ENCODE assay signal across 11 mouse cellular contexts in the genomic region with DNA sequence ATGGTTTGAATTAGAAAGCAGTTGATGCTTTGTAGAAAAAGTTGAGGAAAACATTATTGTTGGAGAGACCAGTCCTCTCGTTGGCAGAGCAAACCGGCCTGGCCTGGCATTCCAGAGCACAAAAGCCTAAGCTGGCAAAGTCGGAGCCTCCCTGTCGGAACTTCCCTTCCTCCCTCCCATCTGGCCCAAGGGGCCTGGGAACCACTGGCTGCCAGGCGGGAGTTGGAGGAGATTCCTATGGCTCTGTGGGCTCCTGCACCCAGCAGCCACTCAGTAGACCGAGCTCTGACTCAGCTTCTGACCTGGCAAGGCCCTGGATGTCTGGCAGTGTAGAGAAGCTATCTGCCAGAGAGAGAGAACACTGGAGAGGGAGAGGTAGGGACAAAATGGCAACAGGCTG. TPM values are rescaled to one million over a fixed set of nuclear protein-coding genes. Genes with fewer than 3 reads are reported as not detected.
DNase-seq lines count a peak whose midpoint lies in the region; ATAC-seq and TF ChIP-seq lines count a peak whose summit lies in the region.
"Had no signal": no experiment of that assay in that cellular context is flagged by ENCODE, and none has a peak within 500 bp of the region (broad histone marks: within the 10 kb centered on the region; RNA-seq: fewer than 3 reads in every experiment).

No protein-coding gene starts in this region.

- peak overlapping the region; percentile 37; the same call in 1 of the 2 replicates for H3K4me3 ChIP-seq in G1E (ENCODE audit: low read depth, low read length)
- no peak overlapping the region for H3K4me3 ChIP-seq in embryonic fibroblast, embryonic 13.5 days (ENCODE audit: insufficient read depth, low read length)
- no peak overlapping the region for H3K4me3 ChIP-seq in forebrain, embryonic 11.5 days (ENCODE audit: low read depth, low read length)
- no peak overlapping the region for H3K4me3 ChIP-seq in midbrain, embryonic 14.5 days (replicated peaks; ENCODE audit: low read depth, low read length)
- H3K4me3 ChIP-seq: neural tube, embryonic 13.5 days had no signal

- DNase-seq in 3134 (ENCODE audit: extremely low read depth, insufficient read length, low spot score) (peak; percentile 88), G1E (ENCODE audit: low spot score) (no peak)
- peak; percentile 58 to 70 for DNase-seq in layer of hippocampus, adult 8-10 months (ENCODE audit: low spot score in 2 of 2)
- no peak for DNase-seq in forebrain, embryonic 11.5 days (ENCODE audit: low spot score)
- no peak for DNase-seq in midbrain, embryonic 14.5 days

- peak overlapping the region; percentile 11; the same call in 1 of the 2 replicates for H3K27ac ChIP-seq in embryonic fibroblast, embryonic 13.5 days (ENCODE audit: insufficient read depth, low read length)
- no peak overlapping the region for H3K27ac ChIP-seq in forebrain, embryonic 11.5 days (ENCODE audit: low read depth, low read length)
- no peak overlapping the region for H3K27ac ChIP-seq in midbrain, embryonic 14.5 days (replicated peaks; ENCODE audit: low read depth, low read length)
- H3K27ac ChIP-seq: liver, embryonic 14.5 days; neural tube, embryonic 13.5 days had no signal

- no peak for TF ChIP-seq POLR2A in embryonic fibroblast, embryonic 13.5 days (IDR thresholded peaks at IDR 0.05; ENCODE audit: low read depth, low read length)

- no peak for ATAC-seq in G1E (ENCODE audit: extremely low read depth, insufficient number of reproducible peaks, low FRiP score, poor library complexity, severe bottlenecking)
- ATAC-seq in erythroid progenitor cell, adult 5-6 weeks (replicated peaks; ENCODE audit: low FRiP score, poor library complexity, severe bottlenecking) = no peak
- no peak for ATAC-seq in forebrain, embryonic 11.5 days (replicated peaks; ENCODE audit: low FRiP score)
- no peak for ATAC-seq in midbrain, embryonic 14.5 days (ENCODE audit: low FRiP score, low TSS enrichment)
- ATAC-seq: activated CD4-positive, CD25-positive, alpha-beta regulatory T cell, adult 4 months had no signal

- H3K36me3 ChIP-seq in G1E (replicated peaks) = no peaks in the 10 kb centered on the region
- H3K36me3 ChIP-seq in forebrain, embryonic 11.5 days (ENCODE audit: control insufficient read depth, insufficient read depth, low read length) = no peaks in the 10 kb centered on the region
- H3K36me3 ChIP-seq in midbrain, embryonic 14.5 days (ENCODE audit: control insufficient read depth, insufficient read depth, low read length) = no peaks in the 10 kb centered on the region
- H3K36me3 ChIP-seq: neural tube, embryonic 13.5 days had no signal

- peaks cover 89% of the 10 kb centered on the region for H3K4me1 ChIP-seq in G1E (ENCODE audit: insufficient read depth, low read depth, low read length)
- H3K4me1 ChIP-seq in embryonic fibroblast, embryonic 13.5 days (ENCODE audit: control insufficient read depth, insufficient read depth, low read length) = peaks cover 8% of the 10 kb centered on the region
- no peaks in the 10 kb centered on the region for H3K4me1 ChIP-seq in forebrain, embryonic 11.5 days (replicated peaks; ENCODE audit: control insufficient read depth, insufficient read depth, low read length)
- H3K4me1 ChIP-seq in midbrain, embryonic 14.5 days (ENCODE audit: control insufficient read depth, insufficient read depth, low read length) = no peaks in the 10 kb centered on the region

- no peaks in the 10 kb centered on the region for H3K9me3 ChIP-seq in G1E (replicated peaks)
- H3K9me3 ChIP-seq in forebrain, embryonic 11.5 days (ENCODE audit: control insufficient read depth, low read length) = no peaks in the 10 kb centered on the region
- no peaks in the 10 kb centered on the region for H3K9me3 ChIP-seq in midbrain, embryonic 14.5 days (ENCODE audit: control insufficient read depth, low read length)
- H3K9me3 ChIP-seq: neural tube, embryonic 13.5 days had no signal

- H3K9ac ChIP-seq in forebrain, embryonic 11.5 days (ENCODE audit: low read length) = no peak overlapping the region
- no peak overlapping the region for H3K9ac ChIP-seq in midbrain, embryonic 14.5 days (replicated peaks; ENCODE audit: low read length)
- H3K9ac ChIP-seq: neural tube, embryonic 13.5 days had no signal

- WGBS in forebrain, embryonic 11.5 days = 74% methylated on average over 6 of the region's 6 CpGs
- 70% methylated on average over 6 of the region's 6 CpGs for WGBS in midbrain, embryonic 14.5 days

- peaks cover 11% of the 10 kb centered on the region for H3K27me3 ChIP-seq in G1E (ENCODE audit: insufficient read depth, low read length)
- no peaks in the 10 kb centered on the region for H3K27me3 ChIP-seq in forebrain, embryonic 11.5 days (ENCODE audit: control insufficient read depth, insufficient read depth, low read length)
- no peaks in the 10 kb centered on the region for H3K27me3 ChIP-seq in midbrain, embryonic 14.5 days (ENCODE audit: control insufficient read depth, insufficient read depth, low read length)
- H3K27me3 ChIP-seq: neural tube, embryonic 13.5 days had no signal

- no peak for TF ChIP-seq CTCF in G1E (IDR thresholded peaks at IDR 0.05; ENCODE audit: low read depth, low read length)
- no peak for TF ChIP-seq CTCF in embryonic fibroblast, embryonic 13.5 days (IDR thresholded peaks at IDR 0.05; ENCODE audit: borderline replicate concordance, insufficient read depth, low read length)

- H3K4me2 ChIP-seq in forebrain, embryonic 11.5 days (ENCODE audit: low read depth, low read length, severe bottlenecking) = no peak overlapping the region
- H3K4me2 ChIP-seq in midbrain, embryonic 14.5 days (ENCODE audit: low read length) = no peak overlapping the region
- H3K4me2 ChIP-seq: neural tube, embryonic 13.5 days had no signal

RNA-seq across cellular contexts. Expression of gene Lif, which starts 34.3 kb away (rescaled TPM):
- total RNA-seq in G1E (2014; fragmentation: Nextera tagmentation) (0.75 TPM in 1 of 2 replicates, not detected in the other), G1E (2017) (1.0 and 1.2 TPM in 2 replicates)
- polyA plus RNA-seq in G1E (2012) = 0.02 and 0.12 TPM in 2 replicates
- 17.0 and 20.3 TPM in 2 replicates for polyA plus RNA-seq in embryonic fibroblast, embryonic 13.5 days (2011; ENCODE audit: insufficient read length, low read depth, missing spikeins)
- total RNA-seq in layer of hippocampus, adult 8-10 months (2022) = 1 to 10 TPM in 3 of 4 experiments, under 1 TPM in 1; 0.71 to 2.8 (median 1.6) TPM
- total RNA-seq in erythroid progenitor cell, adult 5-6 weeks (2015; ENCODE audit: low replicate concordance) = not detected in 2 replicates
- total RNA-seq in erythroid progenitor cell, adult 5-6 weeks (2017; ENCODE audit: low replicate concordance) = 0.39 TPM in 1 of 2 replicates, not detected in the other
- polyA plus RNA-seq in forebrain, embryonic 11.5 days (2014; fragmentation: Nextera tagmentation; extraction: Ambion mirVana) = not detected in 2 replicates
- polyA plus RNA-seq in midbrain, embryonic 14.5 days (2014; fragmentation: Nextera tagmentation; extraction: Ambion mirVana) = not detected in 2 replicates
- polyA plus RNA-seq: neural tube, embryonic 13.5 days had no signal

RNA-seq across cellular contexts. Expression of gene Osm, which starts 55.4 kb away (rescaled TPM):
- total RNA-seq in G1E (2014; fragmentation: Nextera tagmentation) (7.2 and 8.0 TPM in 2 replicates), G1E (2017) (8.3 and 10.3 TPM in 2 replicates)
- 4.0 and 4.5 TPM in 2 replicates for polyA plus RNA-seq in G1E (2012)
- polyA plus RNA-seq in embryonic fibroblast, embryonic 13.5 days (2011; ENCODE audit: insufficient read length, low read depth, missing spikeins) = not detected in 2 replicates
- under 1 TPM in 2 of 4 experiments, not detected in 2; 0.65 to 0.93 TPM for total RNA-seq in layer of hippocampus, adult 8-10 months (2022)
- 2.2 and 4.6 TPM in 2 replicates for total RNA-seq in erythroid progenitor cell, adult 5-6 weeks (2015; ENCODE audit: low replicate concordance)
- 3.7 and 4.3 TPM in 2 replicates for total RNA-seq in erythroid progenitor cell, adult 5-6 weeks (2017; ENCODE audit: low replicate concordance)
- not detected in 2 replicates for polyA plus RNA-seq in forebrain, embryonic 11.5 days (2014; fragmentation: Nextera tagmentation; extraction: Ambion mirVana)
- 0.12 TPM in 1 of 2 replicates, not detected in the other for polyA plus RNA-seq in midbrain, embryonic 14.5 days (2014; fragmentation: Nextera tagmentation; extraction: Ambion mirVana)
- total RNA-seq: gastrocnemius, adult 8-10 months had no signal
- polyA plus RNA-seq: neural tube, embryonic 13.5 days had no signal

Comparison
In these comparisons a context has a peak if more than half of its experiments do, and no peak if none do; other contexts are left out.
1. DNase-seq: peak in 3134 (single experiment) and layer of hippocampus, adult 8-10 months (2 of 2); none in G1E (single experiment), forebrain, embryonic 11.5 days (single experiment) and midbrain, embryonic 14.5 days (single experiment).
2. RNA of gene Lif, which starts 34.3 kb away (polyA plus RNA-seq): 17.0 to 20.3 TPM in embryonic fibroblast, embryonic 13.5 days; not detected in forebrain, embryonic 11.5 days, 0.02 to 0.12 TPM in G1E and not detected in midbrain, embryonic 14.5 days; every median in the first group is over 10 times any median in the second.